Mouse (Mus musculus): ENCODE measurements around the gene Lypd6.

- no peak for TF ChIP-seq EP300 (optimal IDR thresholded peaks at IDR 0.05)
- TF ChIP-seq CTCF (IDR thresholded peaks at IDR 0.05; ENCODE audit: low read depth), result no peak
Measured at GRCm38 (mm10) chr2:50127513-50128175, 61.4 kb downstream of the Lypd6 start.
